In the genomic region with DNA sequence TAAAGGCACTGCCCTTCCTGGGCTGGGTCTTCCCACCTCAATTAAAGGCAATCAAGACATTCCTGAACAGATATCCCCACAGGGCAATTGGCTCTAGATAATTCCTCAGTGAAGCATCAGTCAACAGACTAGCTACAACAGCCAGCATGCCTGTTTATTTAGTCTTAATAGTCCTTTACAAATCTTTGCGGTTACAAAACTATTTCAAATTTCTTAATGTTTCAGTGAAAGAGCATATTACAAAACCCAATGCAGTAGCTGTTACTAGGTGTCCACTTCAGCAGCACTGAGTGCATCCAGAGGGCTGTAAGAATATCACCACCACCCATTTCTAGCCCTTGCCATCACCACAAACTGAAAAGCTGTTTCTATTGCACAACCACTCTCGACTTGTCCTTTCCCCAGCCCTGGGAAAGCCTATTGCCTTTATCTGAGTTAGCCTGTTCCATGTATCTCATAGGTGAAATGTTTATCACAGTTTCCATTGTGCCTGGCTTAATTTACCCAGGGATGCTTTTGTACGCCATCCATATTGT, we compare ENCODE assay signal across 34 mouse cellular contexts. TPM values are rescaled to one million over a fixed set of nuclear protein-coding genes. Genes with fewer than 3 reads are reported as not detected.
DNase-seq lines count a peak whose midpoint lies in the region; ATAC-seq and TF ChIP-seq lines count a peak whose summit lies in the region.
"Had no signal": no experiment of that assay in that cellular context is flagged by ENCODE, and none has a peak within 500 bp of the region (broad histone marks: within the 10 kb centered on the region; RNA-seq: fewer than 3 reads in every experiment).

No protein-coding gene starts in this region.

- H3K79me2 ChIP-seq in C2C12 (ENCODE audit: control insufficient read depth, insufficient read depth), result no peaks in the 10 kb centered on the region

- no peaks in the 10 kb centered on the region for H3K4me1 ChIP-seq in heart, embryonic 10.5 days
- no peaks in the 10 kb centered on the region for H3K4me1 ChIP-seq in heart, embryonic 12.5 days (replicated peaks)
- H3K4me1 ChIP-seq: embryonic facial prominence, embryonic 13.5 days; forebrain, embryonic 15.5 days; heart, embryonic 13.5 days; intestine, embryonic 15.5 days; liver, embryonic 15.5 days; lung, embryonic 15.5 days; midbrain, embryonic 15.5 days had no signal

- H3K4me3 ChIP-seq in heart, embryonic 10.5 days, result no peak overlapping the region
- no peak overlapping the region for H3K4me3 ChIP-seq in heart, embryonic 12.5 days
- no peak overlapping the region for H3K4me3 ChIP-seq in C2C12 (ENCODE audit: insufficient read depth, poor library complexity, severe bottlenecking)
- H3K4me3 ChIP-seq: embryonic facial prominence, embryonic 13.5 days; forebrain, embryonic 15.5 days; heart, embryonic 13.5 days; hindbrain, embryonic 10.5 days; intestine, embryonic 15.5 days; liver, embryonic 15.5 days; lung, embryonic 15.5 days; midbrain, embryonic 10.5 days; midbrain, embryonic 15.5 days; neural tube, embryonic 12.5 days had no signal

- H3K9me3 ChIP-seq in heart, embryonic 10.5 days, result no peaks in the 10 kb centered on the region
- no peaks in the 10 kb centered on the region for H3K9me3 ChIP-seq in heart, embryonic 12.5 days (replicated peaks)
- H3K9me3 ChIP-seq: embryonic facial prominence, embryonic 13.5 days; forebrain, embryonic 15.5 days; G1E; heart, embryonic 13.5 days; hindbrain, embryonic 10.5 days; intestine, embryonic 15.5 days; liver, embryonic 15.5 days; lung, embryonic 15.5 days; midbrain, embryonic 10.5 days; midbrain, embryonic 15.5 days; neural tube, embryonic 12.5 days had no signal

- 84% methylated on average over 3 of the region's 3 CpGs for whole genome bisulfite sequencing in heart, embryonic 10.5 days
- 67% methylated on average over 3 of the region's 3 CpGs for WGBS in heart, embryonic 12.5 days

- no peaks in the 10 kb centered on the region for H3K36me3 ChIP-seq in heart, embryonic 10.5 days
- H3K36me3 ChIP-seq in heart, embryonic 12.5 days, result no peaks in the 10 kb centered on the region
- H3K36me3 ChIP-seq in C2C12 (ENCODE audit: control insufficient read depth, insufficient read depth), result no peaks in the 10 kb centered on the region
- H3K36me3 ChIP-seq: embryonic facial prominence, embryonic 13.5 days; forebrain, embryonic 15.5 days; G1E; heart, embryonic 13.5 days; hindbrain, embryonic 10.5 days; intestine, embryonic 15.5 days; liver, embryonic 15.5 days; lung, embryonic 15.5 days; midbrain, embryonic 10.5 days; midbrain, embryonic 15.5 days; neural tube, embryonic 12.5 days had no signal

- peak; percentile 31 for DNase-seq in heart, embryonic 10.5 days (ENCODE audit: low spot score)
- peak; percentile 57 for DNase-seq in fat pad, adult 2 months (ENCODE audit: extremely low read depth, low read depth, low spot score)
- DNase-seq in thymus, postnatal 36 days, result no peak
- no peak for DNase-seq in left cerebral cortex, adult 8-10 months (ENCODE audit: low spot score in 2 of 2)
- DNase-seq: adrenal gland, postnatal 14 days; cerebellum, adult 11 months; cerebellum, adult 9-10 months; cerebellum, postnatal 36 days; embryo, embryonic 11 days; heart, postnatal 14 days; kidney, adult 8-10 months; liver; right cerebral cortex, adult 18-20 months; right cerebral cortex, postnatal 4 days; thymus, adult 2 months; thymus, postnatal 4 days had no signal

- no peak overlapping the region for H3K4me2 ChIP-seq in heart, embryonic 12.5 days
- H3K4me2 ChIP-seq: embryonic facial prominence, embryonic 13.5 days; forebrain, embryonic 15.5 days; heart, embryonic 13.5 days; intestine, embryonic 15.5 days; liver, embryonic 15.5 days; lung, embryonic 15.5 days; midbrain, embryonic 15.5 days; neural tube, embryonic 12.5 days had no signal

- H3K79me3 ChIP-seq in C2C12 (ENCODE audit: low read depth), result no peaks in the 10 kb centered on the region

- no peak overlapping the region for H3K27ac ChIP-seq in heart, embryonic 10.5 days
- no peak overlapping the region for H3K27ac ChIP-seq in heart, embryonic 12.5 days (ENCODE audit: poor library complexity, severe bottlenecking)
- H3K27ac ChIP-seq: embryonic facial prominence, embryonic 13.5 days; forebrain, embryonic 15.5 days; heart, embryonic 13.5 days; hindbrain, embryonic 10.5 days; intestine, embryonic 15.5 days; kidney, postnatal 0 days; liver, embryonic 15.5 days; lung, embryonic 15.5 days; macrophage; midbrain, embryonic 10.5 days; midbrain, embryonic 15.5 days; neural tube, embryonic 12.5 days had no signal

- no peak overlapping the region for H3ac ChIP-seq in C2C12 (ENCODE audit: control insufficient read depth, insufficient read length, low read depth)

- ATAC-seq in heart, embryonic 12.5 days (ENCODE audit: insufficient number of reproducible peaks, low FRiP score), result no peak
- peak; percentile 96 for ATAC-seq in megakaryocyte progenitor cell, adult 5-6 weeks (replicated peaks; ENCODE audit: poor library complexity)
- ATAC-seq in inflammation-experienced regulatory T-cells, adult 6 months, result no peak
- ATAC-seq: forebrain, embryonic 15.5 days; hindbrain, embryonic 16.5 days; intestine, embryonic 15.5 days; midbrain, embryonic 15.5 days had no signal

- TF ChIP-seq CTCF in C2C12 (IDR thresholded peaks at IDR 0.05; ENCODE audit: control insufficient read depth, insufficient read depth, insufficient read length), result no peak

- no peaks in the 10 kb centered on the region for H3K27me3 ChIP-seq in heart, embryonic 10.5 days (ENCODE audit: insufficient read depth, poor library complexity, severe bottlenecking)
- H3K27me3 ChIP-seq in heart, embryonic 12.5 days (replicated peaks), result no peaks in the 10 kb centered on the region
- no peaks in the 10 kb centered on the region for H3K27me3 ChIP-seq in C2C12 (ENCODE audit: control insufficient read depth, insufficient read depth, insufficient read length)
- H3K27me3 ChIP-seq: embryonic facial prominence, embryonic 13.5 days; forebrain, embryonic 15.5 days; heart, embryonic 13.5 days; intestine, embryonic 15.5 days; liver, embryonic 15.5 days; lung, embryonic 15.5 days; midbrain, embryonic 15.5 days; neural tube, embryonic 12.5 days had no signal

- no peak overlapping the region for H3K9ac ChIP-seq in heart, embryonic 12.5 days
- H3K9ac ChIP-seq: embryonic facial prominence, embryonic 13.5 days; forebrain, embryonic 15.5 days; heart, embryonic 13.5 days; intestine, embryonic 15.5 days; liver, embryonic 15.5 days; lung, embryonic 15.5 days; midbrain, embryonic 15.5 days; neural tube, embryonic 12.5 days had no signal

TF ChIP-seq in C2C12, 6 proteins besides CTCF, POLR2A, EP300 and RAD21:
- TF ChIP-seq MAX (IDR thresholded peaks at IDR 0.05), result no peak
- TF ChIP-seq USF1 (IDR thresholded peaks at IDR 0.05; ENCODE audit: low read depth), result no peak
- no peak for TF ChIP-seq FOSL1 (IDR thresholded peaks at IDR 0.05; ENCODE audit: insufficient read depth, low read length, poor library complexity, severe bottlenecking)
- peak; percentile 39 for TF ChIP-seq CEBPB (IDR thresholded peaks at IDR 0.05; ENCODE audit: low read depth)

RNA-seq across cellular contexts. Expression of gene Esr1, which starts 54.5 kb away (rescaled TPM):
- 0.64 and 0.68 TPM in 2 replicates for polyA plus RNA-seq in heart, embryonic 10.5 days (2016; fragmentation: Nextera tagmentation; extraction: Ambion mirVana)
- 1.00 and 1.2 TPM in 2 replicates for polyA plus RNA-seq in heart, embryonic 12.5 days (2016; fragmentation: Nextera tagmentation; extraction: Ambion mirVana)
- 0.40 TPM for polyA plus RNA-seq in C2C12 (2012; fragmentation: generic; extraction: Trizol)
- 14.4 and 16.2 TPM in 2 replicates for total RNA-seq in megakaryocyte progenitor cell, adult 5-6 weeks (2015)
- total RNA-seq in megakaryocyte progenitor cell, adult 5-6 weeks (2017), result 9.5 and 10.9 TPM in 2 replicates
- total RNA-seq in left cerebral cortex, adult 8-10 months (2022), result 1 to 10 TPM; 1.6 to 3.8 (median 2.2) TPM
- polyA plus RNA-seq in inflammation-experienced regulatory T-cells, adult 6 months (2017; shearing (Covaris generic)), result 1 to 10 TPM; 1.3 to 6.4 (median 4.4) TPM
- polyA plus RNA-seq: G1E; midbrain, embryonic 10.5 days had no signal

Comparison
In these comparisons a context has a peak if more than half of its experiments do, and no peak if none do; other contexts are left out.
1. DNase-seq: peak in heart, embryonic 10.5 days (single experiment) and fat pad, adult 2 months (single experiment); none in thymus, postnatal 36 days (0 of 2) and left cerebral cortex, adult 8-10 months (0 of 2).